Mouse (Mus musculus) midbrain, embryonic 14.5 days (tissue): ENCODE data around the gene Gm10392. TPM values are rescaled to one million over a fixed set of nuclear protein-coding genes. Genes with fewer than 3 reads are reported as not detected.
A peak's percentile ranks its signal among the peaks of the same experiment; 100 is the strongest.

ENCODE experiments used
- ATAC-seq: fragments of 200-750 bp; cut with Nextera tagmentation; 2 replicates; pipeline ENCODE4 v1.8.0; 2017; ENCODE audit warnings: moderate number of reproducible peaks, moderate library complexity; ENCODE audit not compliant: low FRiP score, low TSS enrichment
- DNase-seq: peaks from one replicate; pipeline ENCODE4 v3.0.0-alpha.2; 2015
- H3K27ac ChIP-seq: fragments of 300-500 bp; sonication (generic); replicated peaks from 2 replicates; pipeline ENCODE4 v1.5.1; 2014; ENCODE audit warnings: mild to moderate bottlenecking, low read depth, low read length, moderate library complexity
- H3K27me3 ChIP-seq: fragments of 300-500 bp; sonication (generic); 2 replicates; pipeline ENCODE4 v1.6.1; 2014; ENCODE audit warnings: low read length, control low read depth, mixed read lengths; ENCODE audit not compliant: control insufficient read depth, insufficient read depth
- H3K36me3 ChIP-seq: fragments of 300-500 bp; sonication (generic); 2 replicates; pipeline ENCODE4 v1.6.1; 2014; ENCODE audit warnings: low read length, control low read depth; ENCODE audit not compliant: control insufficient read depth, insufficient read depth
- H3K4me1 ChIP-seq: fragments of 300-500 bp; sonication (generic); 2 replicates; pipeline ENCODE4 v1.6.1; 2014; ENCODE audit warnings: mild to moderate bottlenecking, antibody characterized with exemption, low read length, control low read depth; ENCODE audit not compliant: control insufficient read depth, insufficient read depth
- H3K4me2 ChIP-seq: fragments of 300-500 bp; sonication (generic); 2 replicates; pipeline ENCODE4 v1.6.1; 2014; ENCODE audit warnings: mild to moderate bottlenecking, low read length, moderate library complexity
- H3K4me3 ChIP-seq: fragments of 300-500 bp; sonication (generic); replicated peaks from 2 replicates; pipeline ENCODE4 v1.5.1; 2014; ENCODE audit warnings: low read depth, low read length
- H3K9ac ChIP-seq: fragments of 300-500 bp; sonication (generic); replicated peaks from 2 replicates; pipeline ENCODE4 v1.6.1; 2014; ENCODE audit warnings: mild to moderate bottlenecking, low read length, moderate library complexity
- H3K9me3 ChIP-seq: fragments of 300-500 bp; sonication (generic); 2 replicates; pipeline ENCODE4 v1.6.1; 2016; ENCODE audit warnings: low read length, control low read depth, mixed read lengths; ENCODE audit not compliant: control insufficient read depth
- WGBS: fragments of 180-500 bp; shearing (Covaris S2); extraction: QIAGEN DNeasy Blood & Tissue Kit; methylation state at CpG from one replicate; pipeline ENCODE4 v1.1.7; 2014; 5-methylcytosine and 5-hydroxymethylcytosine counted together
- polyA plus RNA-seq: library from polyadenylated mRNA; unstranded; fragments of >200 nt; fragmentation: Nextera tagmentation; extraction: Ambion mirVana; gene quantifications from 2 replicates; pipeline ENCODE4 v1.2.1, GENCODE M21; 2014

Gene Gm10392
- polyA plus RNA-seq, 1 experiment from 2014 or later: not detected

- Histone ChIP-seq H3K4me3 (no peak overlapping the region), H3K4me2 (no peak overlapping the region), H3K9me3 (no peaks in the 10 kb centered on the region), H3K27me3 (peaks cover 32% of the 10 kb centered on the region; the same call in 1 of the 2 replicates), H3K36me3 (no peaks in the 10 kb centered on the region), H3K4me1 (peaks cover 24% of the 10 kb centered on the region), H3K27ac (no peak overlapping the region), H3K9ac (no peak overlapping the region)
- WGBS: 80% methylated on average over 27 of the region's 27 CpGs
- ATAC-seq: no peak
- no peak for DNase-seq
These were observed 773 bp downstream of the Gm10392 start for GRCm38 (mm10) chr11:77518051-77518798.

- Histone ChIP-seq H3K9ac (no peak overlapping the region), H3K27ac (no peak overlapping the region), H3K4me1 (peaks cover 30% of the 10 kb centered on the region), H3K27me3 (peaks cover 36% of the 10 kb centered on the region), H3K4me3 (no peak overlapping the region), H3K9me3 (no peaks in the 10 kb centered on the region), H3K4me2 (0 out of 2 replicates have a peak overlapping the region, but pooled peaks have one; percentile 98), H3K36me3 (no peaks in the 10 kb centered on the region)
- ATAC-seq (no peak), DNase-seq (peak; percentile 25)
- 49% methylated on average over 5 of the region's 5 CpGs for WGBS
These were observed 2.2 kb downstream of the Gm10392 start for GRCm38 (mm10) chr11:77516553-77517425.

- 0 out of 2 replicates have a peak within 1 kb of the TSS, but pooled peaks have one; percentile 41 for H3K27ac ChIP-seq
- ATAC-seq (no peak), DNase-seq (peak; percentile 15)
- WGBS: 7% methylated on average over 39 of the region's 39 CpGs
- peak within 1 kb of the TSS; percentile 58 for H3K4me3 ChIP-seq
- H3K36me3 ChIP-seq: no peaks in the 10 kb centered on the region
- peak within 1 kb of the TSS; percentile 98 for H3K4me2 ChIP-seq
- no peaks in the 10 kb centered on the region for H3K9me3 ChIP-seq
- peak within 1 kb of the TSS; percentile 46 for H3K9ac ChIP-seq
- peaks cover 30% of the 10 kb centered on the region for H3K4me1 ChIP-seq
- H3K27me3 ChIP-seq: peaks cover 36% of the 10 kb centered on the region
These were observed 3.1 kb downstream of the Gm10392 start, which contains the start of gene Trp53i13 for GRCm38 (mm10) chr11:77515637-77516552. TSS of gene Trp53i13 (minus strand) at chr11:77515980.

- DNase-seq (peak; percentile 79), ATAC-seq (peak; percentile 44; the same call in 1 of the 2 replicates)
- under 1% methylated on average over 62 of the region's 72 CpGs for WGBS
- peak within 1 kb of the TSS; percentile 46 for H3K9ac ChIP-seq
- no peaks in the 10 kb centered on the region for H3K9me3 ChIP-seq
- peaks cover 30% of the 10 kb centered on the region for H3K4me1 ChIP-seq
- H3K36me3 ChIP-seq: no peaks in the 10 kb centered on the region
- 0 out of 2 replicates have a peak within 1 kb of the TSS, but pooled peaks have one; percentile 41 for H3K27ac ChIP-seq
- peak within 1 kb of the TSS; percentile 58 for H3K4me3 ChIP-seq
- H3K4me2 ChIP-seq: peak within 1 kb of the TSS; percentile 98
- H3K27me3 ChIP-seq: peaks cover 36% of the 10 kb centered on the region
These were observed 4.0 kb downstream of the Gm10392 start, which contains the start of gene Abhd15 for GRCm38 (mm10) chr11:77514832-77515636. TSS of gene Abhd15 (plus strand) at chr11:77515121.

GRCm38 (mm10) chr11:77514281-77514831 is 4.6 kb downstream of the Gm10392 start:
- Histone ChIP-seq H3K27me3 (peaks cover 36% of the 10 kb centered on the region), H3K9me3 (no peaks in the 10 kb centered on the region), H3K4me3 (peak overlapping the region; percentile 58), H3K9ac (peak overlapping the region; percentile 46), H3K36me3 (no peaks in the 10 kb centered on the region), H3K4me2 (peak overlapping the region; percentile 98), H3K4me1 (peaks cover 30% of the 10 kb centered on the region), H3K27ac (no peak overlapping the region)
- 9% methylated on average over 19 of the region's 19 CpGs for WGBS
- DNase-seq (no peak), ATAC-seq (no peak; the same call in 1 of the 2 replicates)

- peak; percentile 25 for DNase-seq
- no peaks in the 10 kb centered on the region for H3K9me3 ChIP-seq
- no peak for ATAC-seq
- peaks cover 36% of the 10 kb centered on the region for H3K27me3 ChIP-seq
- H3K4me2 ChIP-seq: peak overlapping the region; percentile 98
- WGBS: 6% methylated on average over 10 of the region's 10 CpGs
- peak overlapping the region; percentile 58 for H3K4me3 ChIP-seq
- H3K9ac ChIP-seq: no peak overlapping the region
- H3K36me3 ChIP-seq: no peaks in the 10 kb centered on the region
- peaks cover 30% of the 10 kb centered on the region for H3K4me1 ChIP-seq
- no peak overlapping the region for H3K27ac ChIP-seq
These were observed 5.2 kb downstream of the Gm10392 start for GRCm38 (mm10) chr11:77513811-77514170.

- peak; percentile 69 for ATAC-seq
These were observed 5.8 kb downstream of the Gm10392 start for GRCm38 (mm10) chr11:77512891-77513810.

More at GRCm38 (mm10) chr11:77512891-77513810, 5.8 kb downstream of the Gm10392 start:
- peak overlapping the region; percentile 55 for H3K9ac ChIP-seq
- H3K4me3 ChIP-seq: peak overlapping the region; percentile 58
- peak overlapping the region; percentile 98 for H3K4me2 ChIP-seq
- no peak overlapping the region for H3K27ac ChIP-seq
- H3K4me1 ChIP-seq: peaks cover 34% of the 10 kb centered on the region
- no peaks in the 10 kb centered on the region for H3K36me3 ChIP-seq
- under 1% methylated on average over 79 of the region's 84 CpGs for WGBS
- H3K9me3 ChIP-seq: no peaks in the 10 kb centered on the region
- H3K27me3 ChIP-seq: peaks cover 36% of the 10 kb centered on the region
- peak; percentile 89 for DNase-seq
